Mouse (Mus musculus): ENCODE results near the gene Cir1. TPM values are rescaled to one million over a fixed set of nuclear protein-coding genes. Genes with fewer than 3 reads are reported as not detected.

Cir1 gene
- polyA plus RNA-seq, 1 experiment from 2014 or later: 19.6 TPM

GRCm38 (mm10) chr2:73270071-73270592, 42.4 kb downstream of the Cir1 start:
- no peak for ATAC-seq (ENCODE audit: low FRiP score, low TSS enrichment)
- H3K27me3 ChIP-seq (ENCODE audit: control insufficient read depth, insufficient read depth, low read length): peaks cover 16% of the 10 kb centered on the region
- H3K27ac ChIP-seq (replicated peaks): no peak overlapping the region
- 8% methylated on average over 13 of the region's 14 CpGs for WGBS
- DNase-seq (ENCODE audit: low spot score): no peak
- no peak for TF ChIP-seq EP300 (optimal IDR thresholded peaks at IDR 0.05)
- no peak for TF ChIP-seq CTCF (IDR thresholded peaks at IDR 0.05; ENCODE audit: low read depth)
- H3K4me3 ChIP-seq (ENCODE audit: low read depth, low read length): no peak overlapping the region
- H3K9me3 ChIP-seq (ENCODE audit: control insufficient read depth, low read length): no peaks in the 10 kb centered on the region
- H3K4me2 ChIP-seq (replicated peaks; ENCODE audit: low read depth): no peak overlapping the region
- H3K36me3 ChIP-seq (ENCODE audit: control insufficient read depth, insufficient read depth, low read length): no peaks in the 10 kb centered on the region
- no peak overlapping the region for H3K9ac ChIP-seq (ENCODE audit: low read length)
- H3K4me1 ChIP-seq (replicated peaks; ENCODE audit: control insufficient read depth, insufficient read depth): 0 out of 2 replicates have a peak, but pooled peaks cover 4% of the 10 kb centered on the region

- H3K4me2 ChIP-seq (replicated peaks; ENCODE audit: low read depth): no peak overlapping the region
- 0 out of 2 replicates have a peak, but pooled peaks cover 4% of the 10 kb centered on the region for H3K4me1 ChIP-seq (replicated peaks; ENCODE audit: control insufficient read depth, insufficient read depth)
- H3K27me3 ChIP-seq (ENCODE audit: control insufficient read depth, insufficient read depth, low read length): peaks cover 17% of the 10 kb centered on the region
- DNase-seq (ENCODE audit: low spot score) (no peak), ATAC-seq (ENCODE audit: low FRiP score, low TSS enrichment) (no peak)
- H3K9ac ChIP-seq (ENCODE audit: low read length): no peak overlapping the region
- no peak overlapping the region for H3K4me3 ChIP-seq (ENCODE audit: low read depth, low read length)
- H3K9me3 ChIP-seq (ENCODE audit: control insufficient read depth, low read length): no peaks in the 10 kb centered on the region
- 2% methylated on average over 16 of the region's 17 CpGs for WGBS
- TF ChIP-seq CTCF (IDR thresholded peaks at IDR 0.05; ENCODE audit: low read depth): no peak
- no peak overlapping the region for H3K27ac ChIP-seq (replicated peaks)
- no peaks in the 10 kb centered on the region for H3K36me3 ChIP-seq (ENCODE audit: control insufficient read depth, insufficient read depth, low read length)
Observed at GRCm38 (mm10) chr2:73269666-73270065, 42.8 kb downstream of the Cir1 start.

- H3K9ac ChIP-seq (ENCODE audit: low read length): no peak overlapping the region
- no peak overlapping the region for H3K27ac ChIP-seq (replicated peaks)
- H3K27me3 ChIP-seq (ENCODE audit: control insufficient read depth, insufficient read depth, low read length): peaks cover 22% of the 10 kb centered on the region
- no peaks in the 10 kb centered on the region for H3K9me3 ChIP-seq (ENCODE audit: control insufficient read depth, low read length)
- WGBS: 10% methylated on average over 8 of the region's 8 CpGs
- peaks cover 4% of the 10 kb centered on the region; the same call in 1 of the 2 replicates for H3K4me1 ChIP-seq (replicated peaks; ENCODE audit: control insufficient read depth, insufficient read depth)
- no peak overlapping the region for H3K4me3 ChIP-seq (ENCODE audit: low read depth, low read length)
- no peak for DNase-seq (ENCODE audit: low spot score)
- no peaks in the 10 kb centered on the region for H3K36me3 ChIP-seq (ENCODE audit: control insufficient read depth, insufficient read depth, low read length)
- no peak for TF ChIP-seq CTCF (IDR thresholded peaks at IDR 0.05; ENCODE audit: low read depth)
- no peak for ATAC-seq (ENCODE audit: low FRiP score, low TSS enrichment)
- no peak overlapping the region for H3K4me2 ChIP-seq (replicated peaks; ENCODE audit: low read depth)
Observed at GRCm38 (mm10) chr2:73268836-73269395, 43.6 kb downstream of the Cir1 start.

GRCm38 (mm10) chr2:73268281-73268680, 44.2 kb downstream of the Cir1 start:
- H3K9ac ChIP-seq (ENCODE audit: low read length): no peak overlapping the region
- H3K9me3 ChIP-seq (ENCODE audit: control insufficient read depth, low read length): no peaks in the 10 kb centered on the region
- no peak for TF ChIP-seq EP300 (optimal IDR thresholded peaks at IDR 0.05)
- TF ChIP-seq CTCF (IDR thresholded peaks at IDR 0.05; ENCODE audit: low read depth): no peak
- ATAC-seq (ENCODE audit: low FRiP score, low TSS enrichment) (no peak), DNase-seq (ENCODE audit: low spot score) (no peak)
- peaks cover 20% of the 10 kb centered on the region for H3K27me3 ChIP-seq (ENCODE audit: control insufficient read depth, insufficient read depth, low read length)
- 5% methylated on average over 12 of the region's 12 CpGs for WGBS
- H3K4me2 ChIP-seq (replicated peaks; ENCODE audit: low read depth): no peak overlapping the region
- no peaks in the 10 kb centered on the region for H3K36me3 ChIP-seq (ENCODE audit: control insufficient read depth, insufficient read depth, low read length)
- no peak overlapping the region for H3K27ac ChIP-seq (replicated peaks)
- no peak overlapping the region for H3K4me3 ChIP-seq (ENCODE audit: low read depth, low read length)
- H3K4me1 ChIP-seq (replicated peaks; ENCODE audit: control insufficient read depth, insufficient read depth): peaks cover 8% of the 10 kb centered on the region; the same call in 1 of the 2 replicates

- H3K9me3 ChIP-seq (ENCODE audit: control insufficient read depth, low read length): no peaks in the 10 kb centered on the region
- no peaks in the 10 kb centered on the region for H3K36me3 ChIP-seq (ENCODE audit: control insufficient read depth, insufficient read depth, low read length)
- no peak for TF ChIP-seq EP300 (optimal IDR thresholded peaks at IDR 0.05)
- TF ChIP-seq CTCF (IDR thresholded peaks at IDR 0.05; ENCODE audit: low read depth): no peak
- DNase-seq (ENCODE audit: low spot score) (no peak), ATAC-seq (ENCODE audit: low FRiP score, low TSS enrichment) (no peak)
- H3K9ac ChIP-seq (ENCODE audit: low read length): no peak overlapping the region
- H3K27me3 ChIP-seq (ENCODE audit: control insufficient read depth, insufficient read depth, low read length): peaks cover 20% of the 10 kb centered on the region
- 8% methylated on average over 4 of the region's 4 CpGs for WGBS
- peaks cover 5% of the 10 kb centered on the region; the same call in 1 of the 2 replicates for H3K4me1 ChIP-seq (replicated peaks; ENCODE audit: control insufficient read depth, insufficient read depth)
- H3K27ac ChIP-seq (replicated peaks): no peak overlapping the region
- no peak overlapping the region for H3K4me2 ChIP-seq (replicated peaks; ENCODE audit: low read depth)
- no peak overlapping the region for H3K4me3 ChIP-seq (ENCODE audit: low read depth, low read length)
Observed at GRCm38 (mm10) chr2:73267818-73268217, 44.7 kb downstream of the Cir1 start.

GRCm38 (mm10) chr2:73267231-73267630, 45.3 kb downstream of the Cir1 start:
- WGBS: 25% methylated on average over 3 of the region's 3 CpGs
- no peaks in the 10 kb centered on the region for H3K36me3 ChIP-seq (ENCODE audit: control insufficient read depth, insufficient read depth, low read length)
- H3K27me3 ChIP-seq (ENCODE audit: control insufficient read depth, insufficient read depth, low read length): peaks cover 20% of the 10 kb centered on the region
- TF ChIP-seq CTCF (IDR thresholded peaks at IDR 0.05; ENCODE audit: low read depth) (no peak), EP300 (optimal IDR thresholded peaks at IDR 0.05) (no peak)
- ATAC-seq (ENCODE audit: low FRiP score, low TSS enrichment) (no peak), DNase-seq (ENCODE audit: low spot score) (no peak)
- peaks cover 5% of the 10 kb centered on the region; the same call in 1 of the 2 replicates for H3K4me1 ChIP-seq (replicated peaks; ENCODE audit: control insufficient read depth, insufficient read depth)
- no peak overlapping the region for H3K9ac ChIP-seq (ENCODE audit: low read length)
- no peak overlapping the region for H3K4me2 ChIP-seq (replicated peaks; ENCODE audit: low read depth)
- H3K9me3 ChIP-seq (ENCODE audit: control insufficient read depth, low read length): no peaks in the 10 kb centered on the region
- H3K4me3 ChIP-seq (ENCODE audit: low read depth, low read length): no peak overlapping the region
- H3K27ac ChIP-seq (replicated peaks): no peak overlapping the region
